ENCODE assay signal across 9 mouse cellular contexts in genomic region chrX:72273966-72274658, GRCm38 (mm10). TPM values are rescaled to one million over a fixed set of nuclear protein-coding genes. Genes with fewer than 3 reads are reported as not detected.
DNase-seq lines count a peak whose midpoint lies in the region; ATAC-seq and TF ChIP-seq lines count a peak whose summit lies in the region.
"Had no signal": no experiment of that assay in that cellular context is flagged by ENCODE, and none has a peak within 500 bp of the region (broad histone marks: within the 10 kb centered on the region; RNA-seq: fewer than 3 reads in every experiment).

No protein-coding gene starts in this region.

- H3K4me3 ChIP-seq in hindbrain, embryonic 10.5 days: peak overlapping the region; percentile 53
- H3K4me3 ChIP-seq in liver, embryonic 12.5 days: peak overlapping the region; percentile 40
- H3K4me3 ChIP-seq in neural tube, embryonic 13.5 days: peak overlapping the region; percentile 41

- peak overlapping the region; percentile 60 for H3K4me2 ChIP-seq in liver, embryonic 12.5 days
- H3K4me2 ChIP-seq in neural tube, embryonic 13.5 days: peak overlapping the region; percentile 64

- DNase-seq in heart, adult 18-20 months: peak; percentile 0 to 17
- no peak for DNase-seq in heart, adult 9 months (ENCODE audit: low spot score in 2 of 2)
- DNase-seq in brain, embryonic 14.5 days (ENCODE audit: low read depth): peak; percentile 15
- no peak for DNase-seq in hindbrain, embryonic 10.5 days (ENCODE audit: low spot score)

- ATAC-seq in liver, embryonic 12.5 days: no peak
- peak; percentile 67 for ATAC-seq in neural tube, embryonic 13.5 days (ENCODE audit: low read depth)
- no peak for ATAC-seq in erythroid progenitor cell, adult 5-6 weeks (replicated peaks; ENCODE audit: low FRiP score, poor library complexity, severe bottlenecking)
- no peak for ATAC-seq in monocyte, adult 5-6 weeks (replicated peaks; ENCODE audit: insufficient number of reproducible peaks, low FRiP score, low TSS enrichment, poor library complexity, severe bottlenecking)

- H3K27me3 ChIP-seq in hindbrain, embryonic 10.5 days (ENCODE audit: insufficient read depth, poor library complexity, severe bottlenecking): 0 out of 2 replicates have a peak, but pooled peaks cover 4% of the 10 kb centered on the region
- H3K27me3 ChIP-seq in liver, embryonic 12.5 days (replicated peaks): peaks cover 11% of the 10 kb centered on the region; the same call in 1 of the 2 replicates
- no peaks in the 10 kb centered on the region for H3K27me3 ChIP-seq in neural tube, embryonic 13.5 days

- H3K36me3 ChIP-seq in hindbrain, embryonic 10.5 days: no peaks in the 10 kb centered on the region
- no peaks in the 10 kb centered on the region for H3K36me3 ChIP-seq in liver, embryonic 12.5 days
- no peaks in the 10 kb centered on the region for H3K36me3 ChIP-seq in neural tube, embryonic 13.5 days

- peaks cover 3% of the 10 kb centered on the region; the same call in 1 of the 2 replicates for H3K4me1 ChIP-seq in hindbrain, embryonic 10.5 days (replicated peaks)
- H3K4me1 ChIP-seq in liver, embryonic 12.5 days: no peaks in the 10 kb centered on the region
- no peaks in the 10 kb centered on the region; the same call in 1 of the 2 replicates for H3K4me1 ChIP-seq in neural tube, embryonic 13.5 days (replicated peaks)

- 0 out of 2 replicates have a peak, but pooled peaks cover 3% of the 10 kb centered on the region for H3K9me3 ChIP-seq in hindbrain, embryonic 10.5 days
- H3K9me3 ChIP-seq in liver, embryonic 12.5 days (replicated peaks): no peaks in the 10 kb centered on the region
- H3K9me3 ChIP-seq in neural tube, embryonic 13.5 days: no peaks in the 10 kb centered on the region

- H3K27ac ChIP-seq in hindbrain, embryonic 10.5 days: peak overlapping the region; percentile 23; the same call in 1 of the 2 replicates
- H3K27ac ChIP-seq in liver, embryonic 12.5 days: no peak overlapping the region
- H3K27ac ChIP-seq in neural tube, embryonic 13.5 days (replicated peaks): no peak overlapping the region
- H3K27ac ChIP-seq: macrophage had no signal

- TF ChIP-seq CTCF in brain, embryonic 14.5 days (IDR thresholded peaks at IDR 0.05; ENCODE audit: borderline replicate concordance, extremely low read depth, insufficient read depth, insufficient read length): no peak

- 18% methylated on average over 27 of the region's 27 CpGs for WGBS in hindbrain, embryonic 10.5 days
- 23% methylated on average over 27 of the region's 27 CpGs for WGBS in liver, embryonic 12.5 days (ENCODE audit: insufficient replicate concordance)
- WGBS in neural tube, embryonic 13.5 days: 23% methylated on average over 27 of the region's 27 CpGs

- H3K9ac ChIP-seq in liver, embryonic 12.5 days: no peak overlapping the region
- H3K9ac ChIP-seq in neural tube, embryonic 13.5 days: peak overlapping the region; percentile 50; the same call in 1 of the 2 replicates

- no peak for TF ChIP-seq POLR2A in brain, embryonic 14.5 days (IDR thresholded peaks at IDR 0.05; ENCODE audit: borderline replicate concordance, extremely low read depth, insufficient read depth, insufficient read length, poor library complexity, severe bottlenecking)

RNA-seq across cellular contexts. Expression of gene Gabre, which starts 0.5 kb away (rescaled TPM):
- total RNA-seq in heart, adult 18-20 months (2021): under 1 TPM; 0.35 to 0.59 TPM
- 2.7 and 3.0 TPM in 2 replicates for polyA plus RNA-seq in brain, embryonic 14.5 days (2012; rRNA removed)
- polyA plus RNA-seq in hindbrain, embryonic 10.5 days (2016; fragmentation: Nextera tagmentation; extraction: Ambion mirVana): 0.73 and 0.93 TPM in 2 replicates
- polyA plus RNA-seq in liver, embryonic 12.5 days (2016; fragmentation: Nextera tagmentation; extraction: Ambion mirVana): 0.24 and 0.63 TPM in 2 replicates
- polyA plus RNA-seq in neural tube, embryonic 13.5 days (2015; fragmentation: Nextera tagmentation; extraction: Ambion mirVana): 0.39 and 0.70 TPM in 2 replicates
- not detected in 2 replicates for total RNA-seq in erythroid progenitor cell, adult 5-6 weeks (2015; ENCODE audit: low replicate concordance)
- total RNA-seq in erythroid progenitor cell, adult 5-6 weeks (2017; ENCODE audit: low replicate concordance): not detected in 2 replicates
- total RNA-seq in monocyte, adult 5-6 weeks (2017): not detected in 3 replicates
- polyA plus RNA-seq: macrophage had no signal

RNA-seq across cellular contexts. Expression of gene Magea4, which starts 52.3 kb away (rescaled TPM):
- not detected for total RNA-seq in heart, adult 18-20 months (2021)
- not detected in 2 replicates for polyA plus RNA-seq in brain, embryonic 14.5 days (2012; rRNA removed)
- not detected in 2 replicates for polyA plus RNA-seq in hindbrain, embryonic 10.5 days (2016; fragmentation: Nextera tagmentation; extraction: Ambion mirVana)
- polyA plus RNA-seq in liver, embryonic 12.5 days (2016; fragmentation: Nextera tagmentation; extraction: Ambion mirVana): not detected in 2 replicates
- not detected in 2 replicates for polyA plus RNA-seq in neural tube, embryonic 13.5 days (2015; fragmentation: Nextera tagmentation; extraction: Ambion mirVana)
- total RNA-seq in erythroid progenitor cell, adult 5-6 weeks (2015; ENCODE audit: low replicate concordance): not detected in 2 replicates
- total RNA-seq in erythroid progenitor cell, adult 5-6 weeks (2017; ENCODE audit: low replicate concordance): not detected in 2 replicates
- total RNA-seq in monocyte, adult 5-6 weeks (2017): not detected in 3 replicates
- polyA plus RNA-seq: macrophage had no signal

Comparison
In these comparisons a context has a peak if more than half of its experiments do, and no peak if none do; other contexts are left out.
1. DNase-seq: peak in heart, adult 18-20 months (2 of 2) and brain, embryonic 14.5 days (single experiment); none in heart, adult 9 months (0 of 2) and hindbrain, embryonic 10.5 days (single experiment).
2. Peak in every context shown above with its lines, with median percentiles within 50 percentile points of each other: H3K4me3 ChIP-seq.